Comparison of ENCODE assay signal across 8 mouse cellular contexts in genomic region chr2:37734979-37735806, GRCm38 (mm10). TPM values are rescaled to one million over a fixed set of nuclear protein-coding genes. Genes with fewer than 3 reads are reported as not detected.
DNase-seq lines count a peak whose midpoint lies in the region; ATAC-seq and TF ChIP-seq lines count a peak whose summit lies in the region.

No protein-coding gene starts in this region.

- H3K9ac ChIP-seq in heart, embryonic 14.5 days (ENCODE audit: low read length), result peak overlapping the region; percentile 50
- no peak overlapping the region for H3K9ac ChIP-seq in forebrain, postnatal 0 days
- H3K9ac ChIP-seq in liver, embryonic 13.5 days, result no peak overlapping the region
- peak overlapping the region; percentile 13; the same call in 1 of the 2 replicates for H3K9ac ChIP-seq in neural tube, embryonic 12.5 days

- peak overlapping the region in 1 of 2 experiments; percentile 27; a peak in 2 of 4 replicates for H3K27ac ChIP-seq in heart, embryonic 14.5 days (replicated peaks in 1 of 2; ENCODE audit: control insufficient read depth in 1 of 2, insufficient read depth in 1 of 2, low read depth in 2 of 2, low read length in 2 of 2)
- H3K27ac ChIP-seq in forebrain, postnatal 0 days (ENCODE audit: low read depth, low read length), result no peak overlapping the region
- H3K27ac ChIP-seq in liver, embryonic 13.5 days, result no peak overlapping the region
- no peak overlapping the region for H3K27ac ChIP-seq in neural tube, embryonic 12.5 days

- peak overlapping the region; percentile 60 for H3K4me2 ChIP-seq in heart, embryonic 14.5 days (ENCODE audit: low read length)
- H3K4me2 ChIP-seq in forebrain, postnatal 0 days (ENCODE audit: low read depth), result 0 out of 2 replicates have a peak overlapping the region, but pooled peaks have one; percentile 9
- H3K4me2 ChIP-seq in liver, embryonic 13.5 days, result peak overlapping the region; percentile 39
- peak overlapping the region; percentile 48 for H3K4me2 ChIP-seq in neural tube, embryonic 12.5 days (replicated peaks)

- no peak for TF ChIP-seq CTCF in forebrain, postnatal 0 days (IDR thresholded peaks at IDR 0.05; ENCODE audit: low read depth)

- 10% methylated on average over 17 of the region's 17 CpGs for WGBS in heart, embryonic 14.5 days
- 16% methylated on average over 17 of the region's 17 CpGs for WGBS in forebrain, postnatal 0 days
- WGBS in liver, embryonic 13.5 days (ENCODE audit: insufficient replicate concordance), result 8% methylated on average over 17 of the region's 17 CpGs
- WGBS in neural tube, embryonic 12.5 days, result 18% methylated on average over 17 of the region's 17 CpGs

- H3K9me3 ChIP-seq in heart, embryonic 14.5 days (ENCODE audit: control insufficient read depth, low read length), result no peaks in the 10 kb centered on the region
- H3K9me3 ChIP-seq in forebrain, postnatal 0 days (ENCODE audit: low read length), result no peaks in the 10 kb centered on the region
- no peaks in the 10 kb centered on the region for H3K9me3 ChIP-seq in liver, embryonic 13.5 days (replicated peaks)
- H3K9me3 ChIP-seq in neural tube, embryonic 12.5 days, result no peaks in the 10 kb centered on the region

- H3K27me3 ChIP-seq in heart, embryonic 14.5 days (ENCODE audit: control insufficient read depth, insufficient read depth, low read length), result no peaks in the 10 kb centered on the region
- no peaks in the 10 kb centered on the region for H3K27me3 ChIP-seq in forebrain, postnatal 0 days (ENCODE audit: insufficient read depth, low read length)
- H3K27me3 ChIP-seq in liver, embryonic 13.5 days, result no peaks in the 10 kb centered on the region
- no peaks in the 10 kb centered on the region for H3K27me3 ChIP-seq in neural tube, embryonic 12.5 days (replicated peaks)

- no peaks in the 10 kb centered on the region for H3K36me3 ChIP-seq in heart, embryonic 14.5 days (ENCODE audit: control insufficient read depth, insufficient read depth, low read length)
- H3K36me3 ChIP-seq in forebrain, postnatal 0 days (ENCODE audit: insufficient read depth), result no peaks in the 10 kb centered on the region
- H3K36me3 ChIP-seq in liver, embryonic 13.5 days, result no peaks in the 10 kb centered on the region
- no peaks in the 10 kb centered on the region for H3K36me3 ChIP-seq in neural tube, embryonic 12.5 days

- H3K4me1 ChIP-seq in heart, embryonic 14.5 days (ENCODE audit: control insufficient read depth in 2 of 2, insufficient read depth in 2 of 2, low read length in 2 of 2), result peaks cover 7 to 10% of the 10 kb centered on the region in 2 experiments; a peak in 3 of 4 replicates
- H3K4me1 ChIP-seq in forebrain, postnatal 0 days (ENCODE audit: insufficient read depth), result peaks cover 7% of the 10 kb centered on the region
- H3K4me1 ChIP-seq in liver, embryonic 13.5 days (replicated peaks), result peaks cover 16% of the 10 kb centered on the region
- H3K4me1 ChIP-seq in neural tube, embryonic 12.5 days, result 0 out of 2 replicates have a peak, but pooled peaks cover 10% of the 10 kb centered on the region

- no peak for DNase-seq in heart, adult 11 months
- peak; percentile 66 for DNase-seq in adrenal gland, postnatal 14 days
- DNase-seq in forebrain, postnatal 0 days, result peak; percentile 26
- no peak for DNase-seq in liver, embryonic 13.5 days
- DNase-seq in layer of hippocampus, adult 9-11 months, result no peak
- DNase-seq in urinary bladder, postnatal 4 days (ENCODE audit: low spot score in 2 of 2), result no peak

- ATAC-seq in heart, embryonic 14.5 days (ENCODE audit: insufficient number of reproducible peaks, insufficient read depth, low FRiP score, low read depth), result no peak
- ATAC-seq in forebrain, postnatal 0 days, result peak; percentile 40
- 0 out of 2 replicates have a peak, but pooled peaks have one; percentile 23 for ATAC-seq in liver, embryonic 13.5 days (ENCODE audit: low read depth)
- peak; percentile 63; the same call in 1 of the 2 replicates for ATAC-seq in neural tube, embryonic 12.5 days (ENCODE audit: low FRiP score, low read depth)

- peak overlapping the region; percentile 4 to 18 for H3K4me3 ChIP-seq in heart, embryonic 14.5 days (ENCODE audit: control insufficient read depth in 1 of 2, insufficient read depth in 1 of 2, low read depth in 1 of 2, low read length in 2 of 2)
- no peak overlapping the region for H3K4me3 ChIP-seq in forebrain, postnatal 0 days (ENCODE audit: low read depth, low read length)
- H3K4me3 ChIP-seq in liver, embryonic 13.5 days (replicated peaks), result peak overlapping the region; percentile 10; the same call in 1 of the 2 replicates
- H3K4me3 ChIP-seq in neural tube, embryonic 12.5 days, result no peak overlapping the region

RNA-seq across cellular contexts. Expression of gene Strbp, which starts 31.5 kb away (rescaled TPM):
- polyA plus RNA-seq in heart, embryonic 14.5 days (2014; fragmentation: Nextera tagmentation; extraction: Ambion mirVana), result 25.9 and 30.2 TPM in 2 replicates
- 43.6 and 45.4 TPM in 2 replicates for total RNA-seq in adrenal gland, postnatal 14 days (2021)
- 101 and 138 TPM in 2 replicates for total RNA-seq in forebrain, postnatal 0 days (2014; rRNA removed)
- 83.5 and 99.9 TPM in 2 replicates for polyA plus RNA-seq in forebrain, postnatal 0 days (2015; fragmentation: Nextera tagmentation; extraction: Ambion mirVana)
- polyA plus RNA-seq in liver, embryonic 13.5 days (2015; fragmentation: Nextera tagmentation; extraction: Ambion mirVana), result 16.2 and 19.4 TPM in 2 replicates
- polyA plus RNA-seq in neural tube, embryonic 12.5 days (2016; fragmentation: Nextera tagmentation; extraction: Ambion mirVana), result 94.9 and 103 TPM in 2 replicates

RNA-seq across cellular contexts. Expression of gene Crb2, which starts 40.9 kb away (rescaled TPM):
- 2.2 and 2.4 TPM in 2 replicates for polyA plus RNA-seq in heart, embryonic 14.5 days (2014; fragmentation: Nextera tagmentation; extraction: Ambion mirVana)
- total RNA-seq in adrenal gland, postnatal 14 days (2021), result 0.60 and 0.82 TPM in 2 replicates
- total RNA-seq in forebrain, postnatal 0 days (2014; rRNA removed), result 3.8 and 6.0 TPM in 2 replicates
- 1.5 and 2.7 TPM in 2 replicates for polyA plus RNA-seq in forebrain, postnatal 0 days (2015; fragmentation: Nextera tagmentation; extraction: Ambion mirVana)
- polyA plus RNA-seq in liver, embryonic 13.5 days (2015; fragmentation: Nextera tagmentation; extraction: Ambion mirVana), result 0.39 and 0.46 TPM in 2 replicates
- 9.1 and 9.5 TPM in 2 replicates for polyA plus RNA-seq in neural tube, embryonic 12.5 days (2016; fragmentation: Nextera tagmentation; extraction: Ambion mirVana)

Comparison
In these comparisons a context has a peak if more than half of its experiments do, and no peak if none do; other contexts are left out.
1. H3K4me2 ChIP-seq: peak in every context shown above with its lines; median percentile 60 in heart, embryonic 14.5 days; 48 in neural tube, embryonic 12.5 days; 39 in liver, embryonic 13.5 days; 9 in forebrain, postnatal 0 days.
2. H3K4me3 ChIP-seq: peak in heart, embryonic 14.5 days (2 of 2) and liver, embryonic 13.5 days (single experiment); none in forebrain, postnatal 0 days (single experiment) and neural tube, embryonic 12.5 days (single experiment).
3. H3K9ac ChIP-seq: peak in heart, embryonic 14.5 days (single experiment) and neural tube, embryonic 12.5 days (single experiment); none in forebrain, postnatal 0 days (single experiment) and liver, embryonic 13.5 days (single experiment).
4. DNase-seq: peak in adrenal gland, postnatal 14 days (single experiment) and forebrain, postnatal 0 days (single experiment); none in heart, adult 11 months (single experiment), liver, embryonic 13.5 days (single experiment), layer of hippocampus, adult 9-11 months (single experiment) and urinary bladder, postnatal 4 days (0 of 2).